Mouse (Mus musculus) left cerebral cortex, postnatal 10 days (tissue): ENCODE measurements at regions not wholly inside any gene's neighbourhood (a gene's known extent, or its start where the extent isn't known, plus 50 kb on each side); places are given as distances from the start of the nearest gene placed in this dataset.

ENCODE experiments used
- DNase-seq, 2 experiments: peaks; one replicate each; pipeline ENCODE4 v3.0.0; 2021 to 2022; ENCODE audit warnings: low spot score in 2 of 2, mixed read lengths in 1 of 2; ENCODE audit errors: extremely low spot score in 1 of 2
- intact Hi-C: fragments of 180-260 bp; cut with DNase I; formaldehyde crosslinking; loops from one replicate; pipeline ENCODE4 v1.15.1; 2025

- DNase-seq: no peak
- intact Hi-C loops: no loop called here
These were observed 315.3 kb upstream of the Klf3 start for GRCm38 (mm10) chr5:64487698-64488398.

DNA sequence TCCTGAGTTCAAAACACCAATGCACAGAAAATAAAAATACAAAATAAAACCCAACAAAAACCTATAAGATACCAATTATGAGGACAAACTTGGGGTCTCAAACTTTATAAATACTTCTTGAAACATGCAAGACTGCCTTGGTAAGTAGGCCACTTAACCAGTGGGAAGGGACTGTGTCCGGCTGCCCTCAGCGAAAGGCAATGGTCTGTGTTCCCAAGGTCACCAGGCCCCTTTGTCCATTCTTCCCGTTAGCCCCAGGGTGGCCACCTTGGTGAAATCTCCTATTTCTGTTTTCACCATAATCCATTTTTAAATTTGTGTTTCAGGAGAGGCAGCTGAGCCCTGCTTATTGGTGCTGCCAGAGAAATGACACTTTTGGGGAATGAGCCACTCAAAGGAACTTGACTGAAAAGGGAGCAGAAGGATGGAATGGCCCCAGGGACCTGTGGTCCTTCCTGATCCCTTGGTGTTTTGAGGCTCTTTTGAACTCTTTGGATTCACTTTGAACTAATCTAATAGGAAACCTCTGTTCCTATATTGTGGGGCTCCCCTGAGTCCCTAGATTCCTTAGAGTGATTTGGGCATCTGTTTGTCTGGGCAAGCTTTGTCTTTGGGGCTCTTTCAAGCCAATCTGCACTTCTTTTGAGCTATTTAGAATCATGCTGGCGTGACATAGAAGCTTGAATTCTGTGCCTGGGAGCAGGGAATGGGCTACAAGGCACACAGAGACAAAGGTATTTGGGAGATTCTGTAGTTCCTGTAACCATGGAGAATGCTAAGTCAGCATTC is 313.3 kb upstream of the Klf3 start:
- no peak for DNase-seq
- intact Hi-C loops: no loop called here

DNA sequence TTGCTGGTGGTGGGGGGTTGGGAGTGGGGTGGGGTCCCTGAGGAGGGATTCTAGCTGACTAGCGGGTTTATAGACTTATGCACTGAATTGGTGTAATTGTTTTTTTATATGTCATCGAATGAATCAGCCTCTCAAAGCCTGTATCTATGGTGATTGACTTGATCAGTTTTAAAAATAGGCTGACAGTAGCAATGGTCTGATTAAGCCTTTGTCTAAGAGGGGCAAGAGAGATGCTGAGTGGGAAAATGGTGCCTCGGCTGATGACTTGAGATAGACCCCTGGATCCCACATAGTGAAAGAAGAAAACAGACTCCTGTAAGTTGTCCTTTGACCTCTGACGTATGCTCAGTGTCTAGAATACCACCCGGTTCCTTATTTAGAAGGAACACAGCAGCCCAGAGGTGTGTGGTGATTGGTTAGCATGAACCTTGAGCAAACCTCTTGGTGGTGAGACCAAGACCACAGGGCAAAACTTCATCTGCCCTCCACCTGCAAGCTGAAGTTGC is 312.7 kb upstream of the Klf3 start:
- intact Hi-C loops: no loop called here
- no peak for DNase-seq

DNA sequence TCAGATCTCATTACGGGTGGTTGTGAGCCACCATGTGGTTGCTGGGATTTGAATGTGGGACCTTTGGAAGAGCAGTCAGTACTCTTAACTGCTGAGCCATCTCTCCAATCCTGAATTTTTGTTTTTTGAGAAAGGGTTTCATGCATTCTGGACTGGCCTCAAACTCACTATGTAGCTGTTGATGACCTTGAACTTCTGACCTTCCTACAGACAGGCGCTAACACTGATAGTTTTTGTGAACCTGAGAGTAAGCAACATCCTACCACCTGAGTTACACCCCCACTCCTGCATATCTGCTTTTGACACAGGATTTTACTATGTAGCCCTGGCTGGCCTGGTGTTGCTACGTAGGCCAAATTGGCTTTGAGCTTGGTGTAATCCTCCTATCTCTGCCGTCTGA is 308.8 kb upstream of the Klf3 start:
- intact Hi-C loops: no loop called here
- DNase-seq: no peak

DNA sequence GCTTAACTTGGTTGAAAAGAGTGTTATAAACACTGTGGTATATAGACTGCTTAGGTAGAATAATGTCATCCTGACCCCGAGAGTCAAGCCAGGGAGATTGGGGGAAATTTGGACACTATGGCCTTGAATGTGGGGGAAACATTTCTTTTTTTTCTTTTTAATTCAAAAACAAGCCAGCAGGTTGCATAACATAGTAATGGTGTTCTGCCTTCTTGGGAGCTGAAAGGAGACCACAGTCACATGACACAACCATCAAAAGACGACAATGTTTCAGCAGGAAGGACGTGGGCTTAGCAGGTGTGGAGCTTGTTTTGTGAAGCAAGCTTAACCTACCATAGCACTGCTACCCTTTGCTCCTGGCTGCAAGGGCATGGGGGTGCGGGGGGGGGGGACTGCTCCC is 306.3 kb upstream of the Klf3 start:
- intact Hi-C loops: no loop called here
- DNase-seq: no peak

- intact Hi-C loops: no loop called here
- DNase-seq: no peak
These were observed 304.8 kb upstream of the Klf3 start for GRCm38 (mm10) chr5:64498431-64498830.

- DNase-seq: no peak
- intact Hi-C loops: no loop called here
These were observed 304.1 kb upstream of the Klf3 start for GRCm38 (mm10) chr5:64499131-64499530.

DNA sequence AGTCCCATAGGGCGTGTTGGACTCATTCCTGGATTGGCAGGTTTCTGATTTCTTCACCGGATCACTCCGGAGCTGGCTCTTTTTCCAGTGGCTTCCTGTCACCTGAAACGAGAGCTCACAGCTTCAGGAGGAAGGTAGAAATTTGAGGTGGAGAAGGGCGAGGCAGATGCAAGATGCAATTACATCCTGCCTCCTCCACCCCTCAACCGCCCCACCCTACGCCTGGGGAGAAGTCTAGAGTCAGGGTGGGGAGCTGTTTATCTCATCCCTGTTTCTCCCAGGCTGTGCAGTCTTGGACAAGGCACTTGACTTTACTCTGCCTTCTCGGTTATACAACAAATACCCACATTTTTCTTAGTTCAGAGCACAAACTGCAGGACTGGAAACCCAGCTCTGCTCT is 302.8 kb upstream of the Klf3 start:
- intact Hi-C loops: loop anchor here (10.0 kb wide), 1 partner anchor 364 kb away; no protein-coding TSS in a partner anchor
- DNase-seq: no peak

DNA sequence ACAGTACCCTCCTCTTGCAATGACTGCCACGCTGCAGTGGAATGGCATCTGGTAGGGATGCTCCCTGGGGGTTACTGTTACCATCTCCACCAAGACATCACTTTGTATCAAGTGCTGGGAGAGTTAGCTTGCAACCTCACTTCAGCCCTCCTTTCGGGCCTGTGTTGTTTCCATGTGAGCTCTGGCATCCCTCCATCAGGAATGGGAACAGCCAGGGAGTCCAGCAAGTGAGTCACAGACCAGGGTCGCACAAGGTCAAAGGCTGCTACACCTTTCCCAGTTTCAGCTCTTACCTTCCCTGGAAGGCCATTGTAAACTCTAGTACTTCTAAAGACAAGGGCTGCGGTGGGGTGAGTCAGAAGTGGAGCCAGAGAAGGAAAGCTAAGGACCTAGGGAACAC is 302.3 kb upstream of the Klf3 start:
- intact Hi-C loops: loop anchor here (10.0 kb wide), 1 partner anchor 364 kb away; no protein-coding TSS in a partner anchor
- DNase-seq: no peak

DNA sequence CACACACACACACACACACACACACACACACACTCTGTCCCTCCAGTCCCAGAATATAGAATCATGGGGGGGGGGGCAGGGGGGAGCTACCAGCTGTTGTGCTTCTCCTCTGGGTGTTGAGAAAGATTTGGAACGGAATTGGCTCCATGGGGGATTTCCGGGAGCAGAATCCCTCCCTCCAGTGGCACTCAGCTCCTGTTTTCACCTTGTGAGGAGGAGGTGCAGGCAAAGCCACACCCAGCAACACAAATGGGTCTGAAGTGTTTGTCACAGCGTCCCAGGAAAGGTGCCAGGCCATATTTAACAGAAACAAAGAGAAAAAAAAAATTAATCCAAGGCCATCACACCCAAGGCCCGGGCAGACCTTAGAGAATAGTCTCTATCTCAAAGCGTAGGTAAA is 301.4 kb upstream of the Klf3 start:
- no peak for DNase-seq
- intact Hi-C loops: loop anchor here (10.0 kb wide), 1 partner anchor 363 kb away; no protein-coding TSS in a partner anchor

DNA sequence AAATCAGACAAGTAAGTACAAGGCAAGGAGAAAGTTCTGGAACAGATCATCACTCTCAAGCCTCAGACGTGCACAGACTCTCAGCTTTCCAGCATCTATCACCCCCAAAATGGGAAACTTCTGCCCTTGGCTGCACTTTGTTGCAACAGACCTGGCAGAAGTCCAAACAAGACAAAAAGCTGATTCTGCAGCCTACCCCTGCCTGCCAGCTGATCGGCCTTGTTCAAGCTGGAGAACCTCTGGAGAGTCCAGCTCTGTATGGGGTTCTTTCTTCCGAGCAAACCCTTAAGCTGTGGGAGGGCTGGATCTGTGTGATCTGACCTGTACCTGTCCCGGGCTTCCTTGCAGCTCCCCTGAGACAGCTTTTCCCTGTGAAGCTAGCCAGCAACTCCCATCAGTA is 299.7 kb upstream of the Klf3 start:
- intact Hi-C loops: loop anchor here (10.0 kb wide), 1 partner anchor 361 kb away; no protein-coding TSS in a partner anchor
- peak; percentile 40 to 56 for DNase-seq

DNA sequence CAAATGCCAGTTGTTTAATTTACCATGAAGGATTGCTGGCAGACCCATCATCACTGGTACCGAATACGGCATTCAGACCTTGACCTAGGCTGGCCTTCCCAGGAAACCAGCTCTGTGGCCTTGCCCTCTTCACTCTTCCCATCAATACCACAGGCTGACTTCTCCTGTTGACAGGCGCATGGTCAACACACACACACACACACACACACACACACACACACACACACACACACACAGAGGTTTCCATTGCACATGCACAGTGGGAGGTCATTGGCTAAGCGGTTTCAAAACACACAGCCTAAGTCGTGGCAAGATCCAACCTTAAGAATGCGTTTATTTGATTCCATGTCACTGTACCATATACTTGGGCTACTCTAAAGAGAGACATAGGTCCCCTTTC is 298.7 kb upstream of the Klf3 start:
- no peak for DNase-seq
- intact Hi-C loops: loop anchor here (10.0 kb wide), 1 partner anchor 360 kb away; no protein-coding TSS in a partner anchor

- intact Hi-C loops: loop anchor here (10.0 kb wide), 1 partner anchor 359 kb away; no protein-coding TSS in a partner anchor
- peak in 1 of 2 experiments; percentile 61 for DNase-seq
These were observed 297.9 kb upstream of the Klf3 start for GRCm38 (mm10) chr5:64505227-64505834.

- intact Hi-C loops: loop anchor here (2.0 to 10.0 kb wide), 2 partner anchors 307 to 359 kb away; no protein-coding TSS in a partner anchor
- DNase-seq: peak; percentile 42 to 86
These were observed 297.2 kb upstream of the Klf3 start for GRCm38 (mm10) chr5:64505835-64506600.

DNA sequence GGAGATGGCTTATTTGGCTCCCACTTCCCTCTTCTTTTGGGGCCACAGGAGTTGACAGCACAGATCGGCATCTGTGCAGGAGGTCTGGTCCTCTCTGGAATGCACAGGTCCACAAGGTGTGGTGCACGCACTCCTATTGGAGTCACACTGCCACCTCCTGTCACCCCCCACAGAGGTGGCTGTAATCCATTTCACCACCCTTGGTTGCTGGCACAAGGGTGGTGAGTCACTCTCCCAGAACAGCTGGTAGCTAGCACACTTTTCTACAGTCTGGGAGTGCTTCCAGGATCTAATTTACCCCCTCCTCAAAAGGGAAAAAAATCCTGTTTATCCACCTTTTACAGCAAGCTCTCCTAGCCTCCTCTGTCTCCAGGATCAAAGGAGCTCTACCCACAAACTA is 294.6 kb upstream of the Klf3 start:
- DNase-seq: no peak
- intact Hi-C loops: loop anchor here (10.0 kb wide), 1 partner anchor 356 kb away; no protein-coding TSS in a partner anchor

GRCm38 (mm10) chr5:64513155-64513945 is 289.8 kb upstream of the Klf3 start:
- intact Hi-C loops: loop anchor here (10.0 kb wide), 1 partner anchor 229 kb away; no protein-coding TSS in a partner anchor
- peak; percentile 64 to 65 for DNase-seq

DNA sequence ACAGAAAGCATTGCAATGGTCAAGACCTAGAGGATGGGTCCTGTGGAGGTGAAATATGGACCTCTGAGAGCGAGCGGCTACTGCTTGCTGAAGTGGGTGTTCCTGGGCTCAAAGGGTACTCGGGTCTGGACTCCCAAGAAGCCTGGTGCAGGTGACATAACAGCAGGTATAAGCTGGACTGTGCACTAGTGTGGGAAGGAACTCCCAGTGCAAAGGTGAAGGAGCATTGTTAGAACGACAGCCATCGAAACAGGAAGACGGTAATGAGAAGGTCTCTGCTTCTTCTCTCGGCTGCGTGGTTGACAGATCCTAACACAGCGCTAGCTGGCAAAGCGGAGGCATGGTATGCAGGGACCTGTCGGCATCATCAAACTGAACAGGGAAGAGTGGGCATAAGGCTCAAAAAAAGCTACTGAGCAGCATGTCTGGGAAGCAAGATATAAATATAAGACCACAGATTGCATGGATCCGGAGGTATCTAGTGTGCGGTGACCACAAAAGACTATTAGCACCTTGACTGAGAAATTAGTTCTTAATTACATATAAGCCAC is 287.0 kb upstream of the Klf3 start:
- DNase-seq: no peak
- intact Hi-C loops: loop anchor here (10.0 kb wide), 1 partner anchor 231 kb away; no protein-coding TSS in a partner anchor
